Comparison of ENCODE assay signal across 12 mouse cellular contexts in genomic region chr4:124484613-124485586, GRCm38 (mm10).
DNase-seq lines count a peak whose midpoint lies in the region; ATAC-seq and TF ChIP-seq lines count a peak whose summit lies in the region.
"Had no signal": no experiment of that assay in that cellular context is flagged by ENCODE, and none has a peak within 500 bp of the region (broad histone marks: within the 10 kb centered on the region; RNA-seq: fewer than 3 reads in every experiment).

No protein-coding gene starts in this region.

- TF ChIP-seq CTCF in E14TG2a.4 (conservative IDR thresholded peaks at IDR 0.05; ENCODE audit: low read length): no peak
- TF ChIP-seq CTCF in heart, adult 2 months (IDR thresholded peaks at IDR 0.05): no peak

- intact Hi-C loops in heart, adult 2 months (cut with DNase I): no loop called here
- intact Hi-C loops in left cerebral cortex, postnatal 4 days (cut with DNase I): no loop called here

- no peak for TF ChIP-seq POLR2A in heart, adult 2 months (IDR thresholded peaks at IDR 0.05; ENCODE audit: insufficient read depth, low read depth, low read length)

- H3K4me2 ChIP-seq in hindbrain, embryonic 11.5 days (replicated peaks; ENCODE audit: low read depth, low read length): no peak overlapping the region
- H3K4me2 ChIP-seq in midbrain, embryonic 15.5 days: peak overlapping the region; percentile 22; the same call in 1 of the 2 replicates
- H3K4me2 ChIP-seq: embryonic facial prominence, embryonic 13.5 days had no signal

- peak; percentile 43 for DNase-seq in R1 (ENCODE audit: low read depth, low spot score)
- DNase-seq in hindbrain, embryonic 11.5 days (ENCODE audit: low spot score): peak; percentile 36
- DNase-seq in heart, adult 2 months: no peak
- DNase-seq in left cerebral cortex, postnatal 4 days: no peak
- DNase-seq in lung, postnatal 10 days: no peak
- DNase-seq in right cerebral cortex, adult 2 months (ENCODE audit: low spot score in 2 of 2): no peak
- DNase-seq: adrenal gland, postnatal 36 days; cerebellum, adult 2 months had no signal

- 29% methylated on average over 19 of the region's 19 CpGs for WGBS in hindbrain, embryonic 11.5 days
- 23% methylated on average over 19 of the region's 19 CpGs for WGBS in midbrain, embryonic 15.5 days
- WGBS in heart, adult 2 months: 37% methylated on average over 19 of the region's 19 CpGs

- no peaks in the 10 kb centered on the region for H3K79me2 ChIP-seq in heart, adult 2 months (replicated peaks; ENCODE audit: control insufficient read depth, insufficient read depth, low read length)

- peaks cover 70% of the 10 kb centered on the region for H3K4me1 ChIP-seq in E14TG2a.4 (replicated peaks; ENCODE audit: low read depth, low read length)
- peaks cover 11% of the 10 kb centered on the region for H3K4me1 ChIP-seq in hindbrain, embryonic 11.5 days (replicated peaks; ENCODE audit: control insufficient read depth, insufficient read depth, low read length)
- peaks cover 17% of the 10 kb centered on the region for H3K4me1 ChIP-seq in midbrain, embryonic 15.5 days
- H3K4me1 ChIP-seq in heart, adult 2 months (ENCODE audit: control insufficient read depth, insufficient read depth, low read length): no peaks in the 10 kb centered on the region

- H3K4me3 ChIP-seq in E14TG2a.4 (replicated peaks; ENCODE audit: low read length): peak overlapping the region; percentile 32
- H3K4me3 ChIP-seq in hindbrain, embryonic 11.5 days (ENCODE audit: low read depth, low read length): no peak overlapping the region
- no peak overlapping the region for H3K4me3 ChIP-seq in midbrain, embryonic 15.5 days
- no peak overlapping the region for H3K4me3 ChIP-seq in heart, adult 2 months
- H3K4me3 ChIP-seq: embryonic facial prominence, embryonic 13.5 days had no signal

- H3K9me3 ChIP-seq in E14TG2a.4 (ENCODE audit: low read length): peaks cover 6% of the 10 kb centered on the region; the same call in 1 of the 2 replicates
- H3K9me3 ChIP-seq in hindbrain, embryonic 11.5 days (ENCODE audit: control insufficient read depth, low read length): peaks cover 4% of the 10 kb centered on the region; the same call in 1 of the 2 replicates
- H3K9me3 ChIP-seq in midbrain, embryonic 15.5 days: 0 out of 2 replicates have a peak, but pooled peaks cover 5% of the 10 kb centered on the region

- no peak for TF ChIP-seq EP300 in heart, adult 2 months (IDR thresholded peaks at IDR 0.05; ENCODE audit: insufficient read depth, low read depth, low read length)

- H3K27me3 ChIP-seq in E14TG2a.4 (ENCODE audit: insufficient read depth, low read length): peaks cover 37% of the 10 kb centered on the region
- peaks cover 42% of the 10 kb centered on the region for H3K27me3 ChIP-seq in hindbrain, embryonic 11.5 days (ENCODE audit: control insufficient read depth, insufficient read depth, low read length)
- peaks cover 6% of the 10 kb centered on the region for H3K27me3 ChIP-seq in midbrain, embryonic 15.5 days (replicated peaks)
- H3K27me3 ChIP-seq in heart, adult 2 months (ENCODE audit: control insufficient read depth, insufficient read depth, low read length): no peaks in the 10 kb centered on the region

- H3K27ac ChIP-seq in hindbrain, embryonic 11.5 days (ENCODE audit: low read depth, low read length): peak overlapping the region; percentile 90; the same call in 1 of the 2 replicates
- H3K27ac ChIP-seq in midbrain, embryonic 15.5 days: 0 out of 2 replicates have a peak overlapping the region, but pooled peaks have one; percentile 6
- H3K27ac ChIP-seq in heart, adult 2 months: no peak overlapping the region
- H3K27ac ChIP-seq: embryonic facial prominence, embryonic 13.5 days had no signal

- ATAC-seq in hindbrain, embryonic 11.5 days (ENCODE audit: low FRiP score): peak; percentile 65
- ATAC-seq in midbrain, embryonic 15.5 days (replicated peaks): peak; percentile 67; the same call in 1 of the 2 replicates
- ATAC-seq: intestine, embryonic 16.5 days had no signal

- no peaks in the 10 kb centered on the region for H3K36me3 ChIP-seq in E14TG2a.4 (ENCODE audit: insufficient read depth, low read length)
- H3K36me3 ChIP-seq in hindbrain, embryonic 11.5 days (ENCODE audit: control insufficient read depth, insufficient read depth, low read length): no peaks in the 10 kb centered on the region
- H3K36me3 ChIP-seq in midbrain, embryonic 15.5 days (replicated peaks): no peaks in the 10 kb centered on the region
- no peaks in the 10 kb centered on the region for H3K36me3 ChIP-seq in heart, adult 2 months (ENCODE audit: control insufficient read depth, insufficient read depth, low read length)
- H3K36me3 ChIP-seq: embryonic facial prominence, embryonic 13.5 days had no signal

- H3K9ac ChIP-seq in hindbrain, embryonic 11.5 days (ENCODE audit: low read depth, low read length): no peak overlapping the region
- no peak overlapping the region for H3K9ac ChIP-seq in midbrain, embryonic 15.5 days
- H3K9ac ChIP-seq in heart, adult 2 months (ENCODE audit: low read depth, low read length): no peak overlapping the region

Comparison
In these comparisons a context has a peak if more than half of its experiments do, and no peak if none do; other contexts are left out.
1. DNase-seq: peak in R1 (single experiment) and hindbrain, embryonic 11.5 days (single experiment); none in heart, adult 2 months (0 of 2), left cerebral cortex, postnatal 4 days (single experiment), lung, postnatal 10 days (single experiment) and right cerebral cortex, adult 2 months (0 of 2).